Mouse (Mus musculus): ENCODE data around the gene Slc36a1. TPM values are rescaled to one million over a fixed set of nuclear protein-coding genes. Genes with fewer than 3 reads are reported as not detected.

The Slc36a1 gene
- 21.3 and 24.3 TPM in 2 replicates for polyA plus RNA-seq (2012; rRNA removed)

GRCm38 (mm10) chr11:55204159-55204596 is at the start of gene Slc36a1:
Slc36a1 (plus strand) TSS chr11:55204350.

GRCm38 (mm10) chr11:55184733-55185291 is 19.3 kb upstream of the Slc36a1 start, which contains the start of gene Slc36a2:
Slc36a2 (minus strand) TSS chr11:55185077.

Other genes with a start within 250 kb of the Slc36a1 start
- gene Tnip1, start 241.4 kb upstream of the Slc36a1 start, polyA plus RNA-seq (2012; rRNA removed) = 63.2 and 77.1 TPM in 2 replicates
- gene Anxa6, start 170.9 kb upstream of the Slc36a1 start, polyA plus RNA-seq (2012; rRNA removed) = 183 and 191 TPM in 2 replicates
- 5.4 and 6.0 TPM in 2 replicates for gene Ccdc69, start 126.2 kb upstream of the Slc36a1 start, polyA plus RNA-seq (2012; rRNA removed)
- gene Gm2a, start 106.2 kb upstream of the Slc36a1 start, polyA plus RNA-seq (2012; rRNA removed) = 311 and 362 TPM in 2 replicates
- gene Slc36a3, start 52.6 kb upstream of the Slc36a1 start, polyA plus RNA-seq (2012; rRNA removed) = 1.9 and 2.1 TPM in 2 replicates
- gene Slc36a2, start 19.3 kb upstream of the Slc36a1 start, polyA plus RNA-seq (2012; rRNA removed) = 25.4 and 26.3 TPM in 2 replicates
- 0.08 and 0.12 TPM in 2 replicates for gene Fat2, start 132.2 kb downstream of the Slc36a1 start, polyA plus RNA-seq (2012; rRNA removed)
- gene Sparc, start 218.8 kb downstream of the Slc36a1 start, polyA plus RNA-seq (2012; rRNA removed) = 2,690 and 3,888 TPM in 2 replicates

Data from ovary, adult 2 months (tissue).